Mouse (Mus musculus): ENCODE results near the gene Tsc22d3.

Tsc22d3 gene

GRCm38 (mm10) chrX:140493527-140494029, 106.9 kb downstream of the Tsc22d3 start:
- no peak for DNase-seq

DNA sequence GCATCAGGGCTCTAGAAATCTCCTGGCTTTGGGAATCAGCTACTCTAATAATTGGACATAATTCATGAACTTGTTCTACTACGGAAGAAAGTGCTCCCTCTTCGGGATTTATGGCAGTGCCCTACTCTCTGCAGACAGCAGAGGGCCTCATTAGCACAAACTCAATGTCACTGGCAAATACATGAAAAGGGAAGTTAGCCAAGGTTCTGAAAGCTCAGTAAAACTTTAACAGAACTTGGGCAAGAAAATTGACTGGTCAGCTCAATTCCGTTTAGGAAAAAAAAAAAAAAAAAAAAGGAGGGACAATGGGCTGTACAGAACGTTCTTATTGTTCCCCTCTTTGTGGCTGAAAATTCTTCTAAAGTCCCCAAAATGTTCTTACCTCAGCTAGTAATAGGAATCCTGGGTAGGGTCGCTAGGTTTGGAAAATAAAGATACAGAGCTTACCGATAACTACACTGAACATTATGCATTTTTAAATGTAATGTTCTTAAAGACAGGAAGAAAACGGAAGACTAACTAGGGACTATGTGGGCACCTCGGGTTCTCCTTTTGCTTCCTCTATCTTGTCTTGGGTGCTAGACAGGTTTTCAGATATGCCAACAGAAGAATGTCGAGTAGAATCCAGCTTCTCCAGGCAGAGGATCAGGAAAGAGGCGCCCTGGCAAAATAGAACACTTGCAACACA, 108.4 kb downstream of the Tsc22d3 start:
- DNase-seq: peak; percentile 57

- DNase-seq: no peak
Observed at GRCm38 (mm10) chrX:140490203-140490602, 110.3 kb downstream of the Tsc22d3 start.
